Mouse (Mus musculus): ENCODE measurements around the gene Ghitm. TPM values are rescaled to one million over a fixed set of nuclear protein-coding genes. Genes with fewer than 3 reads are reported as not detected.

Gene Ghitm
- total RNA-seq, 2 experiments from 2014 or later: 636 to 638 TPM

GRCm38 (mm10) chr14:37109460-37109859 lies 25.6 kb downstream of the Ghitm start:
- intact Hi-C loops (cut with DNase I): no loop called here
- no peak for DNase-seq (ENCODE audit: low spot score)

- intact Hi-C loops (cut with DNase I): no loop called here
- DNase-seq (ENCODE audit: low spot score): no peak
Measured at GRCm38 (mm10) chr14:37105846-37106245, 29.2 kb downstream of the Ghitm start.

DNA sequence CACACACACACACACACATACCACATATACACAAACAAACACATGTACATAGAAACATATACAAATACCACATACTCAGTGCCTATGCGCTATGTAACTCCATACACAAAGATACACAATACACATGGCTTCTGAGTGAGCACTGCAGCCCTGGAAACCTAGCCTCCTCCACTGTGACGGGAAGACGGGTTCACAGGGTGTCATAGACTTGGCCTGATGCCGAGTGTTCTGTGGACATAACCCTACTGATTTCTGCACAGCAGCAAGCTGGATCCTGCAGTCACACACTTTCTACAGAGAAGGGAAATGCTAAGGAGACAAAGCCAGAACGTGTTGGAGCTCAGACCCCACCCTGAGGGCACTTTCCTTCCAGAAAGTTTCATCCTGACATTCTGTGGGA lies 30.3 kb downstream of the Ghitm start:
- no peak for DNase-seq (ENCODE audit: low spot score)
- intact Hi-C loops (cut with DNase I): no loop called here

GRCm38 (mm10) chr14:37102484-37102883 lies 32.6 kb downstream of the Ghitm start:
- no peak for DNase-seq (ENCODE audit: low spot score)
- intact Hi-C loops (cut with DNase I): no loop called here

GRCm38 (mm10) chr14:37101531-37101930 lies 33.5 kb downstream of the Ghitm start:
- intact Hi-C loops (cut with DNase I): no loop called here
- no peak for DNase-seq (ENCODE audit: low spot score)

DNA sequence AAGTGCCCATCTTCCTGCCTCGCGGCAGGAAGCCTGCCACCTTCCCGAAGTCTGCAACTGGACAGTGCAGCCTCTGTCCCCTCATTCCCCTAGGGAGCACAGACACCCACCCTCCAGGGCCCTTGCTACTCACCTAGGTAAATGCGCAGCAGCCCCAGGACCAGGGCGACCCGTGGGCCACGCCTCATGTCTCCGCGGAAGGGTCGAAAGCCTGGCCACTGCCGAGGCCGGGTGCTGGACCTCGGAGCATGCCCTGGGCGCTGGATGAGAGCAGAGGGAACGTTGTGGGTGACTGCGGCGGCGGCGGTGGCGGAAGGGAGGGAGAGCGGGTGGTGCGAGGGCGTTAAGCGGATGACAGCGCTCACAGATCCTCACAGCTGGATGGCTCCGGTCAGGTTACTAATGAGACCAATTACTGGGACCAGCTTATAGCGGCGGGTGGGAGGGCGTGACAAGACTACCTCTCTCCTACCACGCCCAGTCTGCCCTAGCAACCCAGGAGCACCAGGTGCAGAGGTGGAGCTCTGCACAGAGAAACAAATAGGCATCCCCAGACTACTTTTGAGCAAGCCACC lies 37.0 kb downstream of the Ghitm start, which contains the start of gene Cdhr1:
TSS of gene Cdhr1 (minus strand) at position 392 of the 575 bp plus-strand sequence.
- DNase-seq (ENCODE audit: low spot score): no peak
- intact Hi-C loops (cut with DNase I): no loop called here

- DNase-seq (ENCODE audit: low spot score): no peak
- intact Hi-C loops (cut with DNase I): no loop called here
Measured at GRCm38 (mm10) chr14:37095556-37095955, 39.5 kb downstream of the Ghitm start.

DNA sequence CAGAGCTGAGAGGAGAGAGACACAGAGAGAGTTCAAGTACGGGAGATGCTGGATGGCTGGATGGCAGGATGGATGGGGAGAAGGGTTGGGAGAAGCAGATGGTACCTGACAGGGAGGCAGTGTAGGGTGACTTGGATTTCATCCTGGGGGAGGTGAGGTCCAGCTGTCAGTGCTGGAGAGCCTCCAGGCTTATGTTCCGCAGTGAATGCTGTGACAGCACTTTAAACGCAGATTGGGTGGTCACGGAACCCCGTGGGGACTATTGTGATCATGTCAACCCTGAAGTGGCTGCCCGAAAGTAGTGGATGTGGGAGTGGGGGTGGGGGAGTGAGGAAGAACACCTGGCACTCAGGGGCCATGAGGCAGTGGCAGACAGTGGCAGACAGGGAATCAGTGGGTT lies 40.6 kb downstream of the Ghitm start:
- intact Hi-C loops (cut with DNase I): no loop called here
- DNase-seq (ENCODE audit: low spot score): no peak

- intact Hi-C loops (cut with DNase I): no loop called here
- DNase-seq (ENCODE audit: low spot score): no peak
Measured at GRCm38 (mm10) chr14:37083755-37084154, 51.3 kb downstream of the Ghitm start.

DNA sequence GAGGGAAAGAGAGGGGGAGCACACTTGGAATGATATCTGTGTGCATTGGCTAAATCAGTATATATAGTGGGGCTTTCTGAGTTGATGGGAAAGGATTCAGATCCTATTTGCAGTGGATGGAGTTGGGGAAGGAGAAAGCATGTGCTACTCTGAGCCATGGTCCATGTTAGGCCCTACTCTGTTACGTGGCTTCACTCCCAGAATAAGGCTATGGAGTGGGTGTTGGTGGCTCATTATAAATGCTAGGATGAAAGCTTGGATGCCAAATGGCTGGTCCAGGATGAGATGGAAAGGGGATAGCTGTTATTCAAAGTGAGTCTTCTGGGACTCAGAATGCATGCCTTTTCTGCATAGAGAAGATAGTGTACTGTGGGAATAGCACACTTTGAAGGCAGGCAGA lies 54.3 kb downstream of the Ghitm start:
- DNase-seq (ENCODE audit: low spot score): no peak
- intact Hi-C loops (cut with DNase I): no loop called here

Other genes with a start within 250 kb of the Ghitm start
- 100 to 1,000 TPM; 112 to 119 TPM for gene Ccser2, start 166.5 kb downstream of the Ghitm start, total RNA-seq (2021)
- gene Rgr, start 86.3 kb downstream of the Ghitm start, total RNA-seq (2021): not detected
- gene Lrit1, start 80.4 kb downstream of the Ghitm start, total RNA-seq (2021): not detected
- not detected for gene Lrit2, start 67.3 kb downstream of the Ghitm start, total RNA-seq (2021)
- gene Cdhr1, start 36.9 kb downstream of the Ghitm start, total RNA-seq (2021): under 1 TPM in 1 of 2 experiments, not detected in 1; 0.08 TPM
- under 1 TPM in 1 of 2 experiments, not detected in 1; 0.60 TPM for gene 2610528A11Rik, start 21.2 kb downstream of the Ghitm start, total RNA-seq (2021)